Mouse (Mus musculus) mature B cell (primary cell): ENCODE data around the gene Gpd1.
"Not testable (repeated sequence)": the region's sequence is repeated elsewhere in the genome, so short reads cannot be mapped to it uniquely, and the experiment has no call there.

ENCODE experiments used
- in situ Hi-C: fragments of 300-500 bp; cut with MboI; formaldehyde crosslinking; loops from 2 replicates; pipeline ENCODE4 v1.14.3; 2019

The Gpd1 gene

DNA sequence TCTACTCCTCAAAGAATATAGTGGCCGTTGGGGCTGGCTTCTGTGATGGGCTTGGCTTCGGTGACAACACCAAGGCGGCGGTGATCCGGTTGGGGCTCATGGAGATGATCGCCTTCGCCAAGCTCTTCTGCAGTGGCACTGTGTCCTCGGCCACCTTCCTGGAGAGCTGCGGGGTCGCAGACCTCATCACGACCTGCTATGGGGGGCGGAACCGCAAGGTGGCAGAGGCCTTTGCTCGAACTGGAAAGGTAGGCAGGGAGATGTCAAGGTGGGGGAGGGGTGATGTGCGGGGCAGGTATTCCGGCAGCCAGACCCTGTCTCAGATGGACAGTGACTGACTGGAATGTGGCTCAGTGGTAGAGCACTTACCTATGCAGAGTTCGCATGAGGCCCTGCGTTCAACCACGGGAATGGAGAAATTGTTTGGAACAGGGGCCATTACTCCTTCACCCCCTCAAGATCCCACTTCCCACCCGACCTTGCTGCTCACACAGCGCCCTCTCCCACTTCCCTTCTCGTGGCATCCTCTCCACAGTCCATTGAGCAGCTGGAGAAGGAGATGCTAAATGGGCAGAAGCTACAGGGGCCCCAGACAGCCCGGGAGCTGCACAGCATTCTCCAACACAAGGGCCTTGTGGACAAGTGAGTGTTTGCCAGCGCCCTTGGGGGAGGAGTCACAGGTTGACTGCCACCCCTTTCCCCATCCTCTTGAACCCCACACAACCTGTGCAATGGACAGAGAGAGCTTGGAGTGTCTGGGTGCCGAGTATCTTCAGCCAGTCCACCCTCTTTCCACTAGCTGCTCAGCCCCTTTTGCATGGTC is 4.8 kb downstream of the Gpd1 start:
- in situ Hi-C loops: loop anchor here (5.0 kb wide), 1 partner anchor 50 kb away; the partner anchor contains the start of gene Cers5

GRCm38 (mm10) chr15:99723120-99723514 is 5.8 kb downstream of the Gpd1 start:
- in situ Hi-C loops: loop anchor here (5.0 kb wide), 1 partner anchor 49 kb away; the partner anchor contains the start of gene Cers5

DNA sequence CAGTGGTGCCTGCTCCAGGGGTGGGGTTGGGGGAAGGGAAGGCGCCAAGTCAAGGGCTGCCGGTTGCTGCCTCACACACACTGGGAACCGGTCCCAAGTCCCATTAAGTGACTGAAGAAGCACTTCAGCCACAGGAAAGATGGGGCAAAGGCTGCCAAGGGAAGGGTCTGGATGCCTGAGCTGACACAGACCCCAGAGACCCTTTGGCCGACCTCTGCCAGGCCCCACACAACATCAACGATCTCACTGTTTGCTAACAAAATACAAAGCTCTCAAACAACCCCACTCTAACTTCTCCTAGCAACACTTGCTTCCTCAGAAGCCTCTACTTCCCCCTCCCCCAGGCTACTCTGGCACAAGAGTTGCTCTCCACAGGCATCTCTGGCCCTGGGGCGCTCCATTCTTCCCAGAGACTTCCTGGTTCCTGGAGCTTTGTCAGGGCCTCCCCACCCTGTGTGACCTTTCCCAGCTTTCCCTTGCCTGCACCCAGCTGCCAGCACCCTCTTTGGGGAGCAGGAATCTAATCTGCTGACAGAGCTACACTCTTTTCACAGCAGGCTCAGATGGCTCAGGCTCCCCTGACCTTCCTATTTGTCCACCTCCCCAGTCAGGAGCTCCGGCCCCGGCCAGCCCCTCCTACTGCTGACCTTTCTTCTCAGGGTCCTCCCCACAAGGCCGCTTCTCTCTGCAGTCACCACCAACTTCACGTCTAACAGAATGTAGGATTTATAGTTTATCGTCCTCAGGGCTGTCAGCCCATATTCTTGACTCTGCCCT is 6.4 kb downstream of the Gpd1 start:
- in situ Hi-C loops: loop anchor here (5.0 kb wide), 1 partner anchor 49 kb away; the partner anchor contains the start of gene Cers5

- in situ Hi-C loops: loop anchor here (5.0 kb wide), 1 partner anchor 48 kb away; the partner anchor contains the start of gene Cers5
Observed at GRCm38 (mm10) chr15:99724292-99725021, 7.1 kb downstream of the Gpd1 start.

GRCm38 (mm10) chr15:99725341-99726155 is 8.2 kb downstream of the Gpd1 start, which contains the start of gene Cox14:
TSS of gene Cox14 (plus strand) at chr15:99725618.
- in situ Hi-C loops: no loop called here

- in situ Hi-C loops: no loop called here
Observed at GRCm38 (mm10) chr15:99726549-99726948, 9.2 kb downstream of the Gpd1 start.

DNA sequence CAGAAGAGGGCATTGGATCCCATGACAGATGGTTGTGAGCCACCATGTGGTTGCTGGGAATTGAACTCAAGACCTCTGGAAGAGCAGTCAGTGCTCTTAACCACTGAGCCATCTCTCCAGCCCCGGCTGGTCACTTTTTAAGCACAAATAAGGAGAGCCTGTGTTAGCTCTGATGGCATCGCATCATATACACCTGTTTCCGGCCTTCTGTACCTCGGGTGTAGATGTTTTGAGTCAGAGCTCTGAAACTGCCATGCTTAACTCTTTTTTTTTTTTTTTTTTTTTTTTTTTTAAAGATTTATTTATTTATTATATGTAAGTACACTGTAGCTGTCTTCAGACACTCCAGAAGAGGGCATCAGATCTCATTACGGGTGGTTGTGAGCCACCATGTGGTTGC is 9.7 kb downstream of the Gpd1 start:
- in situ Hi-C loops: not testable (repeated sequence)

DNA sequence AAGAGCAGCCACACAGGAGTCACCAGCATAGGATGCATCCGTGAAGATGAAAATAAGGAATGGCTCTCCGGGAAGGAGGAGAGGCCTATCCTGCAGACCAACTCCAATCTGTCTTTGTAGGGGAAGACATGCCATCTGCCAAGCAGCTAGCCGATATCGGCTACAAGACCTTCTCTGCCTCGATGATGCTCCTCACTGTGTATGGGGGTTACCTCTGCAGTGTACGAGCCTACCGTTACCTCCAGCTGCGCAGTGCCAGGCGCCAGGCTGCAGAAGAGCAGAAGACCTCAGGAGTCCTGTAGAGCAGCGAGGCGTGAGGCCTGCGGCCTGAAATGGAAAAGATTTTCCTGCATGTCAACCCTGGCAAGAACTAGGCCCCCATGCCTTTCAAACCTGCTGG is 10.2 kb downstream of the Gpd1 start:
- in situ Hi-C loops: no loop called here

DNA sequence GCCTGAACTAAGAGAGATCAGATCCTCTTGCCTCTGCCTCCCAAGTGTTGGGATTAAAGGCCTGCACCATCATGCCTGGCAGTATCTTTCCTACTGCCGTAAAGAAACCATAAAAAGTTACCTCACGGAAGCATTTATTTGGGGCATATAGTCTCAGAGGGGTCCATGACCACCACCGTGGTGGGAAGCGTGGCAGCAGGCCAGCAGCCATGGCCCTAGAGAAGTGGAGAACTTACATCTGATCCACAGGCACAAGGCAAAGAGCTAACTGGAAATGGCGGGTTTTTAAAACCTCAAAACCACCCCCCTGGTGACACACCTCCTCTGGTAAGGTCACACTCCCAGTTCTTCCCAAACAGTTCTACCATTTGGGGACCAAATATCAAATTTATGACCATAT is 10.9 kb downstream of the Gpd1 start:
- in situ Hi-C loops: no loop called here

DNA sequence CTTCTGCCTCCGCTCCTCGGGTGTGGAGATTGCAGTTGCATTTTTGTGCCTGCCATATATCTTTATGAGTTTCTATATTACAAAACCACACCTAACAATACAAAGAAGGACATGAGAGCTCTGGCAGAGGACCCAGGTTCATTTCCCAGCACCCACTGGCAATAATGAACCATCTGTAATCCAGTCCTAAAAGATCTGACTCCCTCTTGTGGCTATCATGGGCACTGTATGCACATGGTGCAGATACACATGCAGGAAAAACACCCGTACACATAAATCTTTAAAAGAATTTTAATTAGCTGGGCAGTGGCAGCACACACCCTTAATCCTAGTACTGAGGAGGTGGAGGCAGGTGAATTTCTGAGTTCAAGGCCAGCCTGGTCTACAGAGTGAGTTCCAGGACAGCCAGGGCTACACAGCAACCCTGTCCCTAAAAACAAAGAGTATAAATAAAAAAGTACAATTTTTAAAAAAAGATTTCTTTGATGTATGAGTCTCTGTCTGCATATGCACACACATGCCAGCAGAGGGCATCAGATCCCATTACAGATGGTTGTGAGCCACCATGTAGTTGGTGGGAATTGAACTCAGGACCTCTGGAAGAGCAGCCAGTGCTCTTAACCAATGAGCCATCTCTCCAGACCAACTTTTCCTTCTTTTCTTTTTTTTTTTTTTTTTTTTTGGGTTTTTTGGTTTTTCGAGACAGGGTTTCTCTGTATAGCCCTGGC is 11.9 kb downstream of the Gpd1 start:
- in situ Hi-C loops: no loop called here

DNA sequence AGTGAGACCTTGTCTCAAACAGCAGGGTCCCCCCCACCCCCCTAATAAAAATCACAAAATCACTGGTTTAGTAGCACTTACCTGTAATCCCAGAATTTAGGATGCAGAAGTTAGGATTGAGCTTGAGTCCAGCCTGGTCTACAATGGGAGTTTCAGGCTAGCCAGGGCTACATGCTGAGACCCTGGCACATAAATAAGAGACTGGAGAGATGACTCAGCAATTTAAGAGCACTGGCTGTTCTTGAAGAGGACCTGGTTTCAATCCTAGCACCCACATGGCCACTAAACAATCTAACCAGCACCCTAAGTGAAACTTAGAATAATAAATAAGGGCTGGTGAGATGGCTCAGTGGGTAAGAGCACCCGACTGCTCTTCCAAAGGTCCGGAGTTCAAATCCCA is 13.9 kb downstream of the Gpd1 start:
- in situ Hi-C loops: no loop called here

DNA sequence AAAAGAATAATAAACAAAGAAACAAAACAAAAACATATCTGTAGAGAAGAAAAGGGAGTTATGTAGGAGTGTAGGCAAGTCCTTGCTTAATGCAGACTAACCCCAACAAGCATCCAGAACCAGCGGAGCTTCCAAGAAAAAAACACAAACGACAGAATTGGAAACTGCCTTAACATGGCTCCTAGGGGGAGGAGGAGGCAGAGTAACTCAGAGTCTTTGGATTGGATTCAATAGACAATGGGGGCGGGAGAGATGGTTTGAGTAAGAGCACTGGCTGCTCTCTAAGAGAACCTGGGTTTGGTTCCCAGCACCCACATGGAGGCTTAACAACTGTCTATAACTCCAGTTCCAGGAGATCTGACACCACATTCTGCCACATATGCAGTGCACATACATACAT is 14.4 kb downstream of the Gpd1 start:
- in situ Hi-C loops: no loop called here

DNA sequence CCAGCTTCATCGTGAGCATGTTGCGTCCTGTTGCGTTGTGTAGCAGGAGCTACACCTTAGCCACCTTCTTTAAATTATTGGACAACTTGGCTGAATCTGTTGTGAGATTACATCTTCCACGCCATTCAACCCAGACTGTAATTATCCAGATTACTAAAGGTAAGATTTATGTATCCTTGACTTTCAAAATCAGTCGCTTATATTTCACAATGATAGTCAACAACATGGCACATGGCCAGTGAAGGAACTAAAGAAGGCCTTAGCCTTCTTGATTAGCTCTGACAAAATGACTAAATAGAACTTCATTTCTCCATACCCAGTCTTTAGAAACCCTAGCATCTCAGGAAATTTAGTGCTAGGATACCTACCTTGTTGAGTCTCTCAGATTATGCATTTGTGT is 15.9 kb downstream of the Gpd1 start:
- in situ Hi-C loops: no loop called here

- in situ Hi-C loops: no loop called here
Observed at GRCm38 (mm10) chr15:99735631-99736030, 18.3 kb downstream of the Gpd1 start.

DNA sequence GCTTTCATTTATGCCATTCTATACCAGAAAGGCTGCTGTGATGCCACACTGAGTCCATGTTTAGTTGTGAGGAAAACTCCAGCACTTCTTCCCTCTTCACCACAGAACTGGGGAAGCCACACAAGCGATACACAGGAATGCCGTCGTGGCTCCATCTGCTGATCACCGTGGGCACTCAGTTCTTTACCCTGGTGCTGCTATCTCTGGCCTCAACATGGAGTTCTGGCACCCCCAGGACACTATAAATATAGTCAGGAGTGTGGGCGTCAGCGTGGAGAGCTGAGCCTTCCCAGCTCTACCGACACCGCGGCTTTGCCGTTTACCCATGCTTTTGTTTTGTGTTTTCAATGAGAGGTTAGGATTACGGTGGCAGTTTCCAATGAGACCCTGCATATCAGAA is 19.4 kb downstream of the Gpd1 start:
- in situ Hi-C loops: no loop called here

DNA sequence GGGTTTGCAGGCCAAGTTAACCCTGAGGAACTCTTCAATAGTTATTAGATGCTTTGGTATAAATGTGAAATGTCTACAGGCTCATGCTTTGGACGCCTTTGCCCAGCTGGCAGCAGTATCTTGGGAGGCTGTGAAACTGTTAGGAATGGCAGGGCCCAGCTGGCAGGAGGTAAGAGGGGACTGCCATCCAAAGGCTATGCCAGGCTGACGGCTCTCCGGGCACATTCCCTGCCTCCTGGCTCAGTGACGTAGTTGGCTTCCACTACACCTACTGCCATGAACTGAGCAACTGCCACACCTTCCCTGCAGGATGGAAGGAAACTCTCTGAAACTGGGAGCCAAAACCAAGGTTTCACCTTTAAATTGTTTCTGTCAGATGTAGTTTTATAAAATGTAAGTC is 22.9 kb downstream of the Gpd1 start:
- in situ Hi-C loops: no loop called here

DNA sequence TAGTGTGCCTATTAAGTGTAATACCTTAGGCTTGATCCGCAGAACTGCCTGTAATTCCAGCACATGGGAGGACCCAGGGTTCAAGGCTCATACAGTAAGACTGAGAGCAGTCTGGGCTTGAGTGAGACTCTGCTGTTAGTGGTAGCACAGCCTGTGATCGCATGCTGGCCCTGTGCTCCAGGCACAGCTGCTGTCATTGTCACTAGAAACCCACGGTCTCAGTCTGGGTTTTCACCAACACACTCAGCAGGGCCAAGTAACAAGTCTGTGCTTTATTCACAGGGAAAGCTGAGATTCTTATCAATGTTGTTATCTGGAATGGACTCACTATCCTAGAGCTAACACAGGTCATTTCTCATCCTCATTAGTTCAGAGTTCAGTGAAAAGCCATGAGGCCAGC is 36.9 kb downstream of the Gpd1 start:
- in situ Hi-C loops: no loop called here

GRCm38 (mm10) chr15:99767467-99767866 is 50.2 kb downstream of the Gpd1 start:
- in situ Hi-C loops: no loop called here

GRCm38 (mm10) chr15:99768761-99769160 is 51.4 kb downstream of the Gpd1 start:
- in situ Hi-C loops: no loop called here

DNA sequence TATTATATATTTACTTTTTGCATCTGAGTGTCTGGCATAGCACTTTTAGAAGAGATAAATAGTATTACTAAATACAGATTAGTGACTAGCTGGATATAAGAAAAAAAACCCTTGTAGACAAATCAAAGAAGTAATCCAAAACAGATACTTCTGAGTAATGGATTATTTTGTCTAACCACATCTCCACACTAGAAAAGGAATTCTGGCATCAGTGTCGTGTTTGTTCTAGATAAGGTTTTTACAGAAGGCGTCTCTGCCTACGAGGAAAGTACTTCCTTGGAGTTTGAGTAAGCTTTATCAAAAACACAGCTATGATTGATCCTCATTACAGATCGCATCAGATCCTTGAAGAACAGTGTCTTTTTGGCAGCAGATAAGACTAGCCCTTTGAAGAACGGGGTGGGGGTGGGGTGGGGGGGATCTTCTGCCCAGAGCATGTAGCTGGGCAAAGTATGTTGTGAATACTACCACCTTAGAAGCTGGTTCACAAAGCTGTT is 53.7 kb downstream of the Gpd1 start:
- in situ Hi-C loops: loop anchor here (5.0 kb wide), 1 partner anchor 49 kb away; no protein-coding TSS in a partner anchor
